Mouse (Mus musculus) liver, embryonic 14.5 days (tissue): ENCODE data around the gene Gnpat. TPM values are rescaled to one million over a fixed set of nuclear protein-coding genes. Genes with fewer than 3 reads are reported as not detected.

Experiments used
- ATAC-seq: fragments of 200-750 bp; cut with Nextera tagmentation; 2 replicates; pipeline ENCODE4 v1.8.0; 2017; ENCODE audit warnings: moderate number of reproducible peaks, mild to moderate bottlenecking, moderate library complexity; ENCODE audit not compliant: insufficient read depth
- DNase-seq, 3 experiments: peaks; one replicate each; pipeline ENCODE4 v3.0.0-alpha.2; 2012 to 2013; ENCODE audit warnings: low read depth in 3 of 3, low spot score in 3 of 3
- H3K27ac ChIP-seq: fragments of 300-500 bp; sonication (generic); 2 replicates; pipeline ENCODE4 v1.5.1; 2014; ENCODE audit warnings: moderate library complexity, mild to moderate bottlenecking, control low read depth, inconsistent platforms
- H3K27me3 ChIP-seq: fragments of 300-500 bp; sonication (generic); 2 replicates; pipeline ENCODE4 v1.6.1; 2014; ENCODE audit warnings: mild to moderate bottlenecking, low read length, moderate library complexity; ENCODE audit not compliant: control insufficient read depth, insufficient read depth
- H3K36me3 ChIP-seq: fragments of 300-500 bp; sonication (generic); replicated peaks from 2 replicates; pipeline ENCODE4 v1.6.1; 2014; ENCODE audit warnings: low read depth; ENCODE audit not compliant: control insufficient read depth, insufficient read depth
- H3K4me1 ChIP-seq, 2 experiments: fragments of 200-500 bp in 1 of 2; fragments of 300-500 bp in 1 of 2; sonication (generic) in 1 of 2; replicated peaks; 2 replicates each; pipeline ENCODE4 v1.6.1; 2012 to 2014; ENCODE audit warnings: antibody characterized with exemption in 1 of 2, inconsistent platforms in 1 of 2, low read length in 1 of 2; ENCODE audit not compliant: control insufficient read depth in 2 of 2, insufficient read depth in 2 of 2
- H3K4me2 ChIP-seq: fragments of 300-500 bp; sonication (generic); 2 replicates; pipeline ENCODE4 v1.6.1; 2014; ENCODE audit warnings: low read depth, mild to moderate bottlenecking, control low read depth, moderate library complexity
- H3K4me3 ChIP-seq, 2 experiments: fragments of 200-500 bp in 1 of 2; fragments of 300-500 bp in 1 of 2; sonication (generic) in 1 of 2; 2 replicates each; pipeline ENCODE4 v1.5.1; 2012 to 2014; ENCODE audit warnings: low read depth in 2 of 2, low read length in 2 of 2, mild to moderate bottlenecking in 2 of 2, control low read depth in 1 of 2, inconsistent platforms in 1 of 2, moderate library complexity in 1 of 2; ENCODE audit not compliant: insufficient read depth in 1 of 2
- H3K9ac ChIP-seq: fragments of 300-500 bp; sonication (generic); replicated peaks from 2 replicates; pipeline ENCODE4 v1.6.1; 2014; ENCODE audit warnings: mild to moderate bottlenecking, control low read depth, moderate library complexity
- H3K9me3 ChIP-seq: fragments of 300-500 bp; sonication (generic); 2 replicates; pipeline ENCODE4 v1.6.1; 2016; ENCODE audit warnings: low read length, mixed read lengths; ENCODE audit not compliant: control insufficient read depth
- CTCF ChIP-seq: IDR thresholded peaks from 2 replicates; pipeline ENCODE4 v1.5.1; 2016; ENCODE audit warnings: antibody characterized with exemption, low read depth, control low read depth
- EP300 ChIP-seq: IDR thresholded peaks from 2 replicates; pipeline ENCODE4 v1.6.1; 2016; ENCODE audit warnings: antibody characterized with exemption, low read depth
- WGBS: fragments of 180-500 bp; shearing (Covaris S2); extraction: QIAGEN DNeasy Blood & Tissue Kit; methylation state at CpG from one replicate; pipeline ENCODE4 v1.1.7; 2014; ENCODE audit not compliant: insufficient replicate concordance; 5-methylcytosine and 5-hydroxymethylcytosine counted together
- polyA plus RNA-seq, 2 experiments: library from polyadenylated mRNA; depleted of rRNA in 1 of 2; stranded (reverse) in 1 of 2; unstranded in 1 of 2; fragments of >200 nt; fragmentation: Nextera tagmentation in 1 of 2; extraction: Ambion mirVana in 1 of 2; gene quantifications; 2 replicates each; pipeline versions ENCODE4 v1.2.1 to v1.2.3; 2012 to 2014

Gnpat gene
- polyA plus RNA-seq, 2 experiments, result 35.7 to 39.0 TPM

GRCm38 (mm10) chr8:124835848-124836247 is 27.0 kb upstream of the Gnpat start:
- DNase-seq (no peak), ATAC-seq (no peak)
- Histone ChIP-seq H3K4me2 (no peak overlapping the region), H3K9ac (no peak overlapping the region), H3K27ac (no peak overlapping the region), H3K36me3 (peaks cover 10% of the 10 kb centered on the region), H3K27me3 (no peaks in the 10 kb centered on the region), H3K4me3 (no peak overlapping the region), H3K4me1 (no peaks in the 10 kb centered on the region), H3K9me3 (no peaks in the 10 kb centered on the region)
- TF ChIP-seq CTCF, result no peak

- Histone ChIP-seq H3K9me3 (no peaks in the 10 kb centered on the region), H3K4me2 (no peak overlapping the region), H3K27ac (no peak overlapping the region), H3K36me3 (peaks cover 13% of the 10 kb centered on the region), H3K4me1 (no peaks in the 10 kb centered on the region), H3K27me3 (no peaks in the 10 kb centered on the region), H3K9ac (no peak overlapping the region), H3K4me3 (no peak overlapping the region)
- DNase-seq (no peak), ATAC-seq (no peak)
- no peak for TF ChIP-seq CTCF
- 70% methylated on average over 7 of the region's 7 CpGs for WGBS
Observed at GRCm38 (mm10) chr8:124836273-124836672, 26.6 kb upstream of the Gnpat start.

GRCm38 (mm10) chr8:124836907-124837306 is 25.9 kb upstream of the Gnpat start:
- Histone ChIP-seq H3K36me3 (peaks cover 16% of the 10 kb centered on the region), H3K9me3 (no peaks in the 10 kb centered on the region), H3K27me3 (no peaks in the 10 kb centered on the region), H3K4me1 (no peaks in the 10 kb centered on the region), H3K9ac (no peak overlapping the region), H3K4me3 (no peak overlapping the region), H3K27ac (no peak overlapping the region), H3K4me2 (no peak overlapping the region)
- DNase-seq (no peak), ATAC-seq (no peak)
- TF ChIP-seq CTCF, result no peak
- TF ChIP-seq EP300, result no peak
- WGBS, result 52% methylated on average over 2 of the region's 2 CpGs

- TF ChIP-seq CTCF (no peak), EP300 (no peak)
- Histone ChIP-seq H3K27ac (no peak overlapping the region), H3K4me2 (no peak overlapping the region), H3K36me3 (peaks cover 18% of the 10 kb centered on the region), H3K4me3 (no peak overlapping the region), H3K9ac (no peak overlapping the region), H3K27me3 (no peaks in the 10 kb centered on the region), H3K9me3 (no peaks in the 10 kb centered on the region), H3K4me1 (no peaks in the 10 kb centered on the region)
- DNase-seq, result no peak
- no peak for ATAC-seq
- WGBS, result 33% methylated on average over 2 of the region's 2 CpGs
Observed at GRCm38 (mm10) chr8:124837956-124838355, 24.9 kb upstream of the Gnpat start.

GRCm38 (mm10) chr8:124839371-124839770 is 23.5 kb upstream of the Gnpat start:
- peaks cover 18% of the 10 kb centered on the region for H3K36me3 ChIP-seq

GRCm38 (mm10) chr8:124840900-124841299 is 21.9 kb upstream of the Gnpat start:
- Histone ChIP-seq H3K4me1 (peaks cover 0 to 1% of the 10 kb centered on the region in 2 experiments; a peak in 1 of 4 replicates), H3K36me3 (peaks cover 18% of the 10 kb centered on the region), H3K4me2 (no peak overlapping the region), H3K27me3 (no peaks in the 10 kb centered on the region), H3K4me3 (no peak overlapping the region), H3K27ac (no peak overlapping the region), H3K9ac (no peak overlapping the region), H3K9me3 (no peaks in the 10 kb centered on the region)
- no peak for DNase-seq
- 77% methylated on average over 7 of the region's 7 CpGs for WGBS
- no peak for ATAC-seq
- TF ChIP-seq CTCF (no peak), EP300 (no peak)

More at GRCm38 (mm10) chr8:124839371-124839770, 23.5 kb upstream of the Gnpat start:
- Histone ChIP-seq H3K27me3 (no peaks in the 10 kb centered on the region), H3K9me3 (no peaks in the 10 kb centered on the region), H3K27ac (no peak overlapping the region), H3K4me1 (0 out of 4 replicates have a peak, but pooled peaks cover 0 to 1% of the 10 kb centered on the region in 2 experiments), H3K4me3 (no peak overlapping the region), H3K4me2 (no peak overlapping the region), H3K9ac (no peak overlapping the region)
- TF ChIP-seq EP300 (no peak), CTCF (no peak)
- DNase-seq, result no peak
- ATAC-seq, result no peak
- WGBS, result 80% methylated on average over 10 of the region's 10 CpGs
